Mouse (Mus musculus) liver (tissue): ENCODE measurements at regions not wholly inside any gene's neighbourhood (a gene's known extent, or its start where the extent isn't known, plus 50 kb on each side); places are given as distances from the start of the nearest gene placed in this dataset.
A peak's percentile ranks its signal among the peaks of the same experiment; 100 is the strongest.
"Not testable (repeated sequence)": the region's sequence is repeated elsewhere in the genome, so short reads cannot be mapped to it uniquely, and the experiment has no call there.

Experiments used
- DNase-seq: peaks from one replicate; pipeline ENCODE4 v3.0.0-alpha.2; 2020; ENCODE audit warnings: mixed read lengths

DNA sequence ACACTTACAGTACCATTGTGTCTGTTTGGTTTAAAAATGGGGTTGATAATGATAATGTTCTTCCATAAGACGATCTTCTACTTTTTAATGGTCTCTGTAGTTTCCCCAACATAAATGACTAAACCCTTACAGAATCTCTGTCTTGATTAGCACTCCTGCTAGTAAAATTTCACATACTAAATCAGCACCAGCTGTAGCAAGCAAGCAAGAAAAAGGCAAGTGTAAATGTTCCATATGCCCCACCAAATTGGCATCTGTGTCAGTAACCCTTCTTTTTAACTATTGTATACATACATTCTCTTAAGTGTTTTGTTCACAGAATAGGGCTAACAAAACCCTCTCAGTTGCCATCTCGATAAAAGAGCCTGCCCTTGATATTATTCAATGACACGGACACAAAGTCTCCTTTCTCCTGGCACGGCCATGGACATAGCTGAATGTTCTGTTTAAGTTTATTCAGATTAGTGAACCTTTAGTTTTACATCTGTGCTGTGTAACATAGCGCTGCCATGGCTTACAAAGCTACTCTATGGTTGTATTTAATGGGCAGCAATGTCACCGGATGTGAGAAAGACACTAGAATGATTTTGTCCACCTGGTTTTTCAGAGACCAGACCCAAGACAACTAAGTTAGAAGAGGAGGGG lies 414.3 kb downstream of the Gtdc1 start:
- DNase-seq, result no peak

DNA sequence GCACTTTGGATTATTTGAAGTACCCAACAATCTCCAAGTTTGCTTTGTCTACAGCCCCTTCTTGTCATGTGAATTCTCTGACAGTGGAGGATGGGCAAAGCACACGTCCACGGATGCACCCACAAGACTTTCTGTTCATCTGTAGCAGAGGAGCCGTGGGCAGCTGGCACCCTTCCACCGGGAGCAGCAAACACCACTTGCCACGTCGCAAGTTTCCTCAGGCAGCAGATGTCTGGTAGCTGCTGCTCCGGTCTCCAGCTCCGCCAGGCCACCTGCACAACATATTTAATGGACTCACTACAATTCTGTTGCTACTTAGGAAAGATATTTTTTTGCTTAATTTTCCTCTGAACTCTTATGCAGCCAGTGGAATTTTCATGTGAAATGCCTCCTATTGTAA lies 415.1 kb downstream of the Gtdc1 start:
- DNase-seq, result no peak

GRCm38 (mm10) chr2:44509101-44509500 lies 418.4 kb downstream of the Gtdc1 start:
- no peak for DNase-seq

- peak; percentile 8 for DNase-seq
Observed at GRCm38 (mm10) chr2:44504273-44504672, 423.2 kb downstream of the Gtdc1 start.

- not testable (repeated sequence) for DNase-seq
Observed at GRCm38 (mm10) chr2:44490806-44491205, 436.7 kb downstream of the Gtdc1 start.

DNA sequence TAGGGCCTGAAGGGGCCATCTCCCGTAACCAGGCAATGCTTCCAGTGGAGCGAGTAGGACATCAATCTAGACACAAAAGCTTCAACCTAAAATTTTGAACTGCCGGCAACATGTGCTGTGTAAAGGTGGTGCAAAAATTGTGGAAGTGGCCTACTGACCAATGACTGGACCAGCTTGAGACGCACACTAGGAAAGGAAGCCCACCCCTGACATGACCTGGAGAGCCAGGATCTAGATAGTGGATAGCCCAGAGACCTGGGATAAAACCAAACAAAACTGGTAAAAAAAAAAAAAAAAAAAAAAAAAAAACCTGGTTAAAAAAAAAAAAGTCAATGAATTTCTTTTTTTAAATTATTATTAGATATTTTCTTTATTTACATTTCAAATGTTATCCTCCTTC lies 437.2 kb downstream of the Gtdc1 start:
- no peak for DNase-seq

DNA sequence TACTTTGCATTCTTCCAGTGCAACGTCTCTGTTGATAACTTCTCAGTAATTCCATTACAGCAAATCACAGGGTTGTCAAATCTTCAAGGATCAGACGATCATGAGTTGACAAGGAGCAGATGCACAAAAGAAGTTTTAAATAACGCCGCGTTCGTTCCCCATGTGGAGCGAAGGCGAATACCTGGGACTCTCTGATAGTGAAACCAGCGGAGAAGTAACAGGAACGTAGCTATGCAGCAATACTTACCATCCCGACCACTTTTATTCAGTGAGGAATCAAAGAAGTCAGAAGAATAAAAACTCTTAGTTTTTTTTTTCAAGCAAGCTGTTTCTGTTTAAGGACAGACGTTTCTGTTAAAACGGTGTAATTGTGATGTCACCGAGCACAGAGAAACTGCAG lies 441.6 kb downstream of the Gtdc1 start:
- no peak for DNase-seq

DNA sequence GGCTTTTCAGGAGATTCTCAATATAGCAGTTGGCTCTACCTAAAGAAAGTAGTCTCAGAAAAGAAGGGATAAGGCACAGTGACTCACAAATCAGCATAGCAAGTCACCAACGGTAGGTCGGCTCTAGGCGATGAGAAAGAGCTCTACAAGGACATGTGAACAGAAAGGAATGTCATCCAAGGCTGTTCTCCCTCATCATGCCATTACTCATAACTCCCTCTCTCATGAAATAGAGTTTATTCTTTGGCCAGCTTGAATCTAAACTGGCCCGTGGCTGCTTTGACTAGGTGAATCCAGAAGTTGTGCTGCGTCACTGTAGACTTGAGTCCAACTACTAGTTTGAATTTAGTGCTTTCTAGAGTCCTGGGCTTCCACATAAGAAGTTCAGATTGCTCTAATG lies 447.7 kb downstream of the Gtdc1 start:
- DNase-seq, result no peak

- no peak for DNase-seq
Observed at GRCm38 (mm10) chr2:44475456-44475855, 452.0 kb downstream of the Gtdc1 start.

- DNase-seq, result no peak
Observed at GRCm38 (mm10) chr2:44474653-44475052, 452.8 kb downstream of the Gtdc1 start.

GRCm38 (mm10) chr2:44471381-44471780 lies 456.1 kb downstream of the Gtdc1 start:
- no peak for DNase-seq

DNA sequence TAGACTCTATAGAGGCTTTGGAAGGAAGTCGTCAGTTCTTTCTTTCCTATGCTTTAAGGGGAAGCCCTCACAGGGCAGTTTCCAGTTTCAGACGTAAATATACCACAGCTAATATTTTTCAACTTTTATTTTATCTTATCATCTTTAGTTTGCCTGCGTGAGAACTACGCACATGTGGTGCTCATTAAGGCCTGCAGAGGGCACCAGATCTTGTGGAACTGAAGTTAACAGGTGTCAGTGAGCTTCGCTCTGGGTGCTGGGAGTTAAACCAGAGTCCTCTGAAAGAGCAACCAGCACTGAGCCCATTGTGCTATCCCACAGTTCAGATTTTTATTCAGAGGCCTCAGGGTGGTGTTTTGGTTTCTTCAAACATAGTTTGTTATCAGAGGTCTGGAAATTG lies 456.5 kb downstream of the Gtdc1 start:
- DNase-seq, result no peak

- no peak for DNase-seq
Observed at GRCm38 (mm10) chr2:44464631-44465030, 462.8 kb downstream of the Gtdc1 start.

DNA sequence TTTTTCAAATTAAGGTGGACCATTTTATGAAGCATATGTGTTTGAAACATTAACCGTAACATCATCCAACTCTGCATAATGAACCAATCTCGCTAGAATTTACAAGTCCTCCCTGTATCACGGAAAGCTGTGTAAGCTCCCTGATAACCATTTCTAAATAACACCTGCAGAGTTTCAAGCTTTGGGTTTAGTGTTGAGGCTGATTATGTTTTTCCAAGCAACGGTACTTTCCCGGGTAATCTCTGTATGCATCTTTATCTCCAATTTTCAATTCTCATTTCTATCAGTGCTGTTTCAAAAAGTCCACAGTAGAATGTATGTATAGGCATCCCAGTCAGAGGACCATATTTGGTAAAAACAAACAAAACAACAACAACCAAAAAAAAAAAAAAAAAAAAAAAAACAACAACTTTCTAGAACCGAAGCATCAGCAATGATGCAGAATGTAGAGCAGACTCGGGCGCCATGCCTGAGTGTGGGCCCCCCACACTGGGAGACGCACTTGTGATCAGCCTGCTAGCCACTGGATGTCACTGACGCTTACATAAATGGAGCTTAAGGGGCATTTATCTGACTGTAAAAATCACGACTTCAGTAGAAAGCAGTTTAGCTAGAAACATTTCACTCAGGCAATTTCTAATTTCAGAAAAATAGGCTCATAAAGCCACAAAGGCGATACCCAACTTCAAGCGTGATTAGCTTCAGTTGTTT lies 464.7 kb downstream of the Gtdc1 start:
- no peak for DNase-seq

- no peak for DNase-seq
Observed at GRCm38 (mm10) chr2:44461289-44462250, 465.9 kb downstream of the Gtdc1 start.

DNA sequence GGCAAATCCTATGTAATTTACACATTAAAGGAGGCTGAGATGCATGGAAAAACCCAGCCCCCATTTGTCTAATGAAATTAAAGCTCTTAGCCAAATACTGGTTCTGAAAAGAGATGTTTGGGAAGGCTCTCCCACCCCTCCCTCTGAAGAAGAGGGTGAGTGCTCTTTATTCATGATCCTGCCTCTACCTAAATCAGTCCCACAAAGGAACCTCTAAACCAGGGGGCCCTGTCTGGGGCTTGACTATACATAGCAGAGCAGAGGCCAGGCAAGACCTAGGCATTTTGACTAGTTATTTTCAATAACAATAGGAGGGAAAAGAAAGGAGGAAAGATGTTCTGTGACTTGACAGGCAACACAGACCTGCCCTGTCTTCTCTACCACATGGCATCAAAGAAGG lies 478.0 kb downstream of the Gtdc1 start:
- no peak for DNase-seq
